Mouse (Mus musculus) C2C12 (cell line): Measurements from ENCODE around the gene Hook1.

Source experiments
- CTCF ChIP-seq: IDR thresholded peaks from one replicate; pipeline ENCODE4 v1.5.1; 2011; ENCODE audit not compliant: control insufficient read depth, insufficient read depth, insufficient read length
- MAX ChIP-seq: IDR thresholded peaks from one replicate; pipeline ENCODE4 v1.6.1; 2011; ENCODE audit warnings: mild to moderate bottlenecking, control low read depth

- TF ChIP-seq CTCF (no peak), MAX (no peak)
Measured at GRCm38 (mm10) chr4:95920448-95920847, 46.6 kb upstream of the Hook1 start.
